Mouse (Mus musculus) CH12.LX (cell line): Measurements from ENCODE around the gene Pde1a. TPM values are rescaled to one million over a fixed set of nuclear protein-coding genes. Genes with fewer than 3 reads are reported as not detected.

Experiments used
- DNase-seq: peaks from one replicate; pipeline ENCODE4 v3.0.0-alpha.2; 2013; ENCODE audit errors: extremely low read depth
- H3K27ac ChIP-seq: 2 replicates; pipeline ENCODE4 v1.5.1; 2012; ENCODE audit warnings: low read depth, mild to moderate bottlenecking, control low read depth, moderate library complexity; ENCODE audit not compliant: insufficient read depth
- H3K27me3 ChIP-seq: replicated peaks from 2 replicates; pipeline ENCODE3; 2012; ENCODE audit warnings: inconsistent platforms
- H3K36me3 ChIP-seq, 2 experiments: replicated peaks in 1 of 2; 2 replicates each; pipeline versions ENCODE3 to v1.6.1; 2012; ENCODE audit warnings: inconsistent platforms in 1 of 2, low read length in 1 of 2, mild to moderate bottlenecking in 1 of 2, mixed read lengths in 1 of 2, moderate library complexity in 1 of 2; ENCODE audit not compliant: control insufficient read depth in 1 of 2, insufficient read depth in 1 of 2
- H3K4me1 ChIP-seq, 2 experiments: 2 replicates each; pipeline ENCODE4 v1.6.1; 2012; ENCODE audit warnings: inconsistent platforms in 1 of 2, moderate library complexity in 1 of 2; ENCODE audit not compliant: insufficient read depth in 2 of 2, control insufficient read depth in 1 of 2
- H3K4me2 ChIP-seq: 2 replicates; pipeline ENCODE4 v1.6.1; 2012; ENCODE audit warnings: low read depth, mild to moderate bottlenecking, control low read depth; ENCODE audit not compliant: poor library complexity, insufficient read depth, severe bottlenecking
- H3K4me3 ChIP-seq, 3 experiments: fragments of 150-350 bp in 1 of 3; sonication (generic) in 1 of 3; replicated peaks in 1 of 3; 2 replicates each; pipeline versions ENCODE3 to v1.5.1; 2011 to 2012; ENCODE audit warnings: low read depth in 2 of 3, low read length in 2 of 3, mild to moderate bottlenecking in 2 of 3, moderate library complexity in 2 of 3, control low read depth in 1 of 3, improper control_type of control experiment in 1 of 3, inconsistent platforms in 1 of 3, mixed read lengths in 1 of 3; ENCODE audit not compliant: poor library complexity in 1 of 3
- H3K79me2 ChIP-seq: replicated peaks from 2 replicates; pipeline ENCODE4 v1.6.1; 2012; ENCODE audit warnings: mild to moderate bottlenecking, moderate library complexity; ENCODE audit not compliant: control insufficient read depth, poor library complexity, insufficient read depth, severe bottlenecking; ENCODE audit errors: extremely low read depth
- H3K9ac ChIP-seq: 2 replicates; pipeline ENCODE4 v1.6.1; 2012; ENCODE audit warnings: low read depth, mild to moderate bottlenecking, control low read depth, moderate library complexity; ENCODE audit not compliant: insufficient read depth
- H3K9me3 ChIP-seq: replicated peaks from 2 replicates; pipeline ENCODE3; 2012; ENCODE audit warnings: low read length, inconsistent platforms, mixed read lengths
- BHLHE40 ChIP-seq: IDR thresholded peaks from 2 replicates; pipeline ENCODE4 v1.6.1; 2011; ENCODE audit warnings: mild to moderate bottlenecking, low read depth, low read length, improper control_type of control experiment
- CHD2 ChIP-seq: IDR thresholded peaks from 2 replicates; pipeline ENCODE4 v1.6.1; 2011; ENCODE audit warnings: low read length, improper control_type of control experiment
- E2F4 ChIP-seq: IDR thresholded peaks from 2 replicates; pipeline ENCODE4 v1.6.1; 2011; ENCODE audit warnings: low read depth, low read length, improper control_type of control experiment; ENCODE audit not compliant: insufficient replicate concordance
- ELF1 ChIP-seq: IDR thresholded peaks from 2 replicates; pipeline ENCODE4 v1.6.1; 2014; ENCODE audit warnings: low read depth, mild to moderate bottlenecking, inconsistent platforms, low read length, improper control_type of control experiment
- ETS1 ChIP-seq: conservative IDR thresholded peaks from 2 replicates; pipeline ENCODE4 v1.6.1; 2012; ENCODE audit warnings: low read depth, mild to moderate bottlenecking, inconsistent platforms, low read length, improper control_type of control experiment, moderate library complexity
- GABPA ChIP-seq: IDR thresholded peaks from 2 replicates; pipeline ENCODE4 v1.6.1; 2012; ENCODE audit warnings: low read depth, low read length, improper control_type of control experiment, inconsistent platforms; ENCODE audit not compliant: insufficient replicate concordance
- IRF4 ChIP-seq: IDR thresholded peaks from 2 replicates; pipeline ENCODE4 v1.6.1; 2014; ENCODE audit warnings: low read depth, mild to moderate bottlenecking, inconsistent platforms, low read length, improper control_type of control experiment
- MAFK ChIP-seq: IDR thresholded peaks from 2 replicates; pipeline ENCODE4 v1.6.1; 2011; ENCODE audit warnings: low read length, improper control_type of control experiment; ENCODE audit not compliant: insufficient replicate concordance
- MAX ChIP-seq: IDR thresholded peaks from 2 replicates; pipeline ENCODE4 v1.6.1; 2011; ENCODE audit warnings: low read length, improper control_type of control experiment
- MEF2A ChIP-seq: IDR thresholded peaks from 2 replicates; pipeline ENCODE4 v1.6.1; 2014; ENCODE audit warnings: low read depth, mild to moderate bottlenecking, inconsistent platforms, low read length, improper control_type of control experiment, borderline replicate concordance
- MYC ChIP-seq: IDR thresholded peaks from 2 replicates; pipeline ENCODE4 v1.6.1; 2011; ENCODE audit warnings: low read depth, mild to moderate bottlenecking, improper control_type of control experiment, low read length
- NELFE ChIP-seq: IDR thresholded peaks from 2 replicates; pipeline ENCODE4 v1.6.1; 2011; ENCODE audit warnings: low read depth, low read length, improper control_type of control experiment
- NRF1 ChIP-seq: IDR thresholded peaks from 2 replicates; pipeline ENCODE4 v1.6.1; 2014; ENCODE audit warnings: low read depth, mild to moderate bottlenecking, inconsistent platforms, low read length, improper control_type of control experiment, moderate library complexity
- PAX5 ChIP-seq: IDR thresholded peaks from 2 replicates; pipeline ENCODE4 v1.6.1; 2012; ENCODE audit warnings: low read length, inconsistent platforms, mixed read lengths
- POLR2A ChIP-seq: IDR thresholded peaks from 2 replicates; pipeline ENCODE4 v1.6.1; 2011; ENCODE audit warnings: low read depth, mild to moderate bottlenecking, improper control_type of control experiment, low read length
- POLR2AphosphoS2 ChIP-seq: IDR thresholded peaks from 2 replicates; pipeline ENCODE4 v1.6.1; 2011; ENCODE audit warnings: low read depth, low read length, improper control_type of control experiment
- RAD21 ChIP-seq: IDR thresholded peaks from 2 replicates; pipeline ENCODE4 v1.6.1; 2011; ENCODE audit warnings: low read depth, mild to moderate bottlenecking, low read length, improper control_type of control experiment, moderate library complexity
- RCOR1 ChIP-seq: conservative IDR thresholded peaks from 2 replicates; pipeline ENCODE4 v1.6.1; 2012; ENCODE audit warnings: low read depth, mild to moderate bottlenecking, inconsistent platforms, low read length, improper control_type of control experiment
- SIN3A ChIP-seq: IDR thresholded peaks from 2 replicates; pipeline ENCODE4 v1.6.1; 2012; ENCODE audit warnings: low read length, improper control_type of control experiment, inconsistent platforms
- SMC3 ChIP-seq: IDR thresholded peaks from 2 replicates; pipeline ENCODE4 v1.6.1; 2011; ENCODE audit warnings: low read depth, low read length, improper control_type of control experiment
- UBTF ChIP-seq: IDR thresholded peaks from 2 replicates; pipeline ENCODE4 v1.6.1; 2012; ENCODE audit warnings: low read depth, mild to moderate bottlenecking, inconsistent platforms, low read length, improper control_type of control experiment, moderate library complexity
- USF1 ChIP-seq: IDR thresholded peaks from 2 replicates; pipeline ENCODE4 v1.6.1; 2014; ENCODE audit warnings: low read depth, mild to moderate bottlenecking, inconsistent platforms, low read length, improper control_type of control experiment
- ZC3H11A ChIP-seq: IDR thresholded peaks from 2 replicates; pipeline ENCODE4 v1.6.1; 2012; ENCODE audit warnings: low read depth, mild to moderate bottlenecking, inconsistent platforms, low read length, improper control_type of control experiment
- ZMIZ1 ChIP-seq: IDR thresholded peaks from 2 replicates; pipeline ENCODE4 v1.6.1; 2012; ENCODE audit warnings: low read depth, mild to moderate bottlenecking, inconsistent platforms, low read length, improper control_type of control experiment
- ZNF384 ChIP-seq: IDR thresholded peaks from 2 replicates; pipeline ENCODE4 v1.6.1; 2012; ENCODE audit warnings: low read depth, low read length, improper control_type of control experiment, inconsistent platforms
- dilution Hi-C: fragments of 300-500 bp; cut with MboI; formaldehyde crosslinking; loops from 2 replicates; pipeline ENCODE4 v1.14.3; 2020; ENCODE audit warnings: low sequenced_read_pairs; ENCODE audit not compliant: extremely low pct_unique_long_range_greater_than_20kb, extremely low pct_ligation_motif_present
- in situ Hi-C: fragments of 300-500 bp; cut with MboI; formaldehyde crosslinking; loops from 3 replicates; pipeline ENCODE4 v1.14.3; 2019; ENCODE audit warnings: low sequenced_read_pairs, low pct_ligation_motif_present, low pct_unique_long_range_greater_than_20kb, mixed read lengths
- polyA plus RNA-seq: library from polyadenylated mRNA; unstranded; fragments of >175 nt; gene quantifications from 2 replicates; pipeline ENCODE4 v1.2.1, GENCODE M21; 2012; ENCODE audit warnings: low read depth; ENCODE audit not compliant: insufficient read length
- total RNA-seq, 2 experiments: library from RNA; depleted of rRNA; stranded (reverse); fragments of 300-350 nt in 1 of 2; fragments of >200 nt in 1 of 2; gene quantifications; 2 replicates each; pipeline ENCODE4 v1.2.3; 2012 to 2014

Pde1a gene
- total and polyA plus RNA-seq, 3 experiments = 0.05 to 0.08 TPM; not detected in 1

DNA sequence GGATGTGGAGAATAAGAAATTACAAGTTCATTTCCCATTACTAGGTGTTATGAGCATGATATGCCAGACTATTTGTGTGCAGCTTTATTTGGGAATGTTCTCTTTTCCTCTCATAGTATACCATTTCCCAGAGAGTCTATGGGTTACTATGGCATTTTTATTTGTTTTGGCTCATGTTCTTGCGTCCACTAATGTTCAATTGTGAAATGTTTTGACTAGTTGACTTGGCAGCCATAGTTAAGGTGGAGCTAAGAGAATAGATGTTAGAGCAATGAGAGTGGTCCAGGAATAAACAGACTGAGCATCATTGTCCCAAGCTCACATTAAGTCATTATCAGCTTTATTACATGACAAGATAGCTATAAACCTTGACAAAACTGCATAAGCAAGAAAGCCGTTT is 130.8 kb downstream of the Pde1a start:
- H3K9me3 ChIP-seq = no peaks in the 10 kb centered on the region
- in situ Hi-C loops (no loop called here), dilution Hi-C loops (no loop called here)
- no peaks in the 10 kb centered on the region for H3K36me3 ChIP-seq
- H3K4me3 ChIP-seq = no peak overlapping the region
- H3K27me3 ChIP-seq = no peaks in the 10 kb centered on the region
- no peak for DNase-seq
- H3K27ac ChIP-seq = no peak overlapping the region
- no peaks in the 10 kb centered on the region for H3K79me2 ChIP-seq
- TF ChIP-seq ZNF384 = no peak
- TF ChIP-seq RAD21 = no peak
- TF ChIP-seq ZMIZ1 = no peak
- no peak for TF ChIP-seq USF1
- no peak for TF ChIP-seq E2F4
- no peak for TF ChIP-seq UBTF
- no peak for TF ChIP-seq SMC3
- no peak for TF ChIP-seq BHLHE40
- TF ChIP-seq PAX5 = no peak
- no peak for TF ChIP-seq GABPA
- TF ChIP-seq CHD2 = no peak
- no peak for TF ChIP-seq ETS1
- TF ChIP-seq MEF2A = no peak
- TF ChIP-seq RCOR1 = no peak
- TF ChIP-seq NELFE = no peak
- no peak for TF ChIP-seq MYC
- TF ChIP-seq MAX = no peak
- no peak for TF ChIP-seq POLR2A
- TF ChIP-seq NRF1 = no peak
- no peak for TF ChIP-seq ZC3H11A
- H3K9ac ChIP-seq = no peak overlapping the region
- H3K4me2 ChIP-seq = no peak overlapping the region
- no peaks in the 10 kb centered on the region for H3K4me1 ChIP-seq

DNA sequence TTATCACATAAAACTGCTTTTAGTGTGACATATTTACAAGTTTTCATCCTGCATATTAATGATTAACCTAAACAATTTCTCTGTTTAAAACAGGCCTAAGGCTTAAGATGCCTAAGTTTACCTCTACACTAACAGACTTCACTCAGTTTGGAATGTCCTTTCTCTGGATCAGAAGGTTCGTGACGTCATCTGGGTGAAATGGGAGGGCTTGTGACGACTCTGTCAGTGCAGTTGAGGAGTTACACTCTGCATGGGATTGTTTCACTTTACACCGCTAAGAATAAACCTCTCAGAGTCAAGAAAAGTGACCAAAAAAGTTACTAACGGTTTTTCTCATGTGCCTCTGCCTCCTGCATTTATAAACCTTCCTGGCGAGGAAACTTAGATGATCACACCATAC is 137.6 kb downstream of the Pde1a start:
- Histone ChIP-seq H3K27ac (no peak overlapping the region), H3K79me2 (no peaks in the 10 kb centered on the region), H3K4me2 (peak overlapping the region; percentile 29; the same call in 1 of the 2 replicates), H3K36me3 (no peaks in the 10 kb centered on the region), H3K4me3 (no peak overlapping the region), H3K9me3 (no peaks in the 10 kb centered on the region), H3K4me1 (peaks cover 0 to 2% of the 10 kb centered on the region in 2 experiments; a peak in 1 of 4 replicates), H3K9ac (no peak overlapping the region), H3K27me3 (no peaks in the 10 kb centered on the region)
- DNase-seq = no peak
- dilution Hi-C loops = no loop called here
- in situ Hi-C loops = no loop called here
- TF ChIP-seq POLR2AphosphoS2 = no peak
- TF ChIP-seq SIN3A = no peak
- TF ChIP-seq ZMIZ1 = no peak
- TF ChIP-seq ELF1 = no peak
- TF ChIP-seq IRF4 = no peak
- no peak for TF ChIP-seq MAX
- no peak for TF ChIP-seq MAFK
